Mouse (Mus musculus) kidney, adult 2 months (tissue): ENCODE data around the gene Slc47a1. TPM values are rescaled to one million over a fixed set of nuclear protein-coding genes. Genes with fewer than 3 reads are reported as not detected.

Source experiments
- DNase-seq: peaks from one replicate; pipeline ENCODE4 v3.0.0; 2021
- H3K27ac ChIP-seq: fragments of 200-500 bp; 2 replicates; pipeline ENCODE4 v1.5.1; 2012; ENCODE audit warnings: low read depth, low read length, control low read depth, inconsistent platforms; ENCODE audit not compliant: insufficient read depth
- H3K27me3 ChIP-seq: fragments of 200-500 bp; replicated peaks from 2 replicates; pipeline ENCODE4 v1.6.1; 2012; ENCODE audit warnings: mild to moderate bottlenecking, moderate library complexity, low read length, inconsistent platforms; ENCODE audit not compliant: control insufficient read depth, insufficient read depth
- H3K36me3 ChIP-seq: fragments of 200-500 bp; 2 replicates; pipeline ENCODE4 v1.6.1; 2012; ENCODE audit warnings: mild to moderate bottlenecking, moderate library complexity, low read length, inconsistent platforms; ENCODE audit not compliant: control insufficient read depth, insufficient read depth
- H3K4me1 ChIP-seq: fragments of 200-500 bp; 2 replicates; pipeline ENCODE4 v1.6.1; 2011; ENCODE audit warnings: low read length; ENCODE audit not compliant: control insufficient read depth, insufficient read depth
- H3K4me3 ChIP-seq: fragments of 200-500 bp; 2 replicates; pipeline ENCODE4 v1.5.1; 2011; ENCODE audit warnings: mild to moderate bottlenecking, low read depth, low read length, control low read depth; ENCODE audit not compliant: insufficient read depth
- CTCF ChIP-seq: fragments of 200-500 bp; conservative IDR thresholded peaks from 2 replicates; pipeline ENCODE4 v1.5.1; 2011; ENCODE audit warnings: low read depth, mild to moderate bottlenecking, control low read depth, low read length, moderate library complexity, mixed read lengths; ENCODE audit not compliant: insufficient read depth, insufficient read length
- POLR2A ChIP-seq: fragments of 200-500 bp; IDR thresholded peaks from one replicate; pipeline ENCODE4 v1.6.1; 2011; ENCODE audit warnings: low read depth, low read length, control low read depth
- WGBS: fragments of 180-500 bp; shearing (Covaris S2); methylation state at CpG from one replicate; pipeline ENCODE4 v1.1.7; 2018; 5-methylcytosine and 5-hydroxymethylcytosine counted together
- polyA plus RNA-seq: library from polyadenylated mRNA; depleted of rRNA; stranded (reverse); fragments of >200 nt; gene quantifications from 2 replicates; pipeline ENCODE4 v1.2.3, GENCODE M21; 2012

The Slc47a1 gene
- polyA plus RNA-seq, 1 experiment = 395 TPM

- Histone ChIP-seq H3K36me3 (no peaks in the 10 kb centered on the region), H3K4me3 (no peak overlapping the region), H3K27ac (peak overlapping the region; percentile 95), H3K27me3 (no peaks in the 10 kb centered on the region), H3K4me1 (peaks cover 4% of the 10 kb centered on the region; the same call in 1 of the 2 replicates)
- peak; percentile 81 for DNase-seq
- WGBS = 59% methylated on average over 4 of the region's 4 CpGs
- TF ChIP-seq POLR2A = no peak
- no peak for TF ChIP-seq CTCF
These were observed 506 bp upstream of the Slc47a1 start for GRCm38 (mm10) chr11:61378651-61379050.

DNA sequence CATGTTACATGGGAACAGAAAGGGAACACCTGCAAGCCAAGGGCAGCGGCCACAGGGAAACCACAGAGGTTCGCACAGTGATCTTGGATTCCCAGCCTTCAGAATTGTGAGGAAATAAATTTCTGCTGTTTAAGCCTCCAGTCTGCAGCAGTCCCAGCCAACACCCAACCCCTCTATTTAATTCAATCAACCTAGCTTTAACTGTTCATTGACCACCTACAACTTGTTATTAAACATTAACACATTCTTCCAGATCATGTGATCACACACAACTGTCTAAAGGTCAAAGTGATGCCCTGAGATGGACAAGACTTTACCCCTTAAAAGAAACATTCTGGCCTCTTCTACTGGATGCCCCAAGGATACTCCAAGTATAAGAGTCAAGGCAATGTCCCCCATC, 9.5 kb downstream of the Slc47a1 start:
- Histone ChIP-seq H3K4me1 (peaks cover 29% of the 10 kb centered on the region), H3K27me3 (no peaks in the 10 kb centered on the region), H3K4me3 (no peak overlapping the region), H3K36me3 (peaks cover 2% of the 10 kb centered on the region; the same call in 1 of the 2 replicates), H3K27ac (peak overlapping the region; percentile 81)
- no peak for TF ChIP-seq CTCF
- TF ChIP-seq POLR2A = no peak
- 66% methylated on average over 2 of the region's 2 CpGs for WGBS
- peak; percentile 91 for DNase-seq

- DNase-seq = no peak
- Histone ChIP-seq H3K4me1 (peaks cover 25% of the 10 kb centered on the region), H3K36me3 (peaks cover 2% of the 10 kb centered on the region; the same call in 1 of the 2 replicates), H3K27me3 (no peaks in the 10 kb centered on the region), H3K27ac (peak overlapping the region; percentile 42; the same call in 1 of the 2 replicates), H3K4me3 (no peak overlapping the region)
- no peak for TF ChIP-seq POLR2A
- TF ChIP-seq CTCF = no peak
- WGBS = 63% methylated on average over 9 of the region's 9 CpGs
These were observed 11.4 kb downstream of the Slc47a1 start for GRCm38 (mm10) chr11:61366517-61367273.

GRCm38 (mm10) chr11:61365938-61366337, 12.2 kb downstream of the Slc47a1 start:
- Histone ChIP-seq H3K27ac (no peak overlapping the region), H3K27me3 (no peaks in the 10 kb centered on the region), H3K4me1 (peaks cover 26% of the 10 kb centered on the region), H3K36me3 (peaks cover 2% of the 10 kb centered on the region; the same call in 1 of the 2 replicates), H3K4me3 (no peak overlapping the region)
- TF ChIP-seq CTCF (no peak), POLR2A (no peak)
- no peak for DNase-seq
- whole genome bisulfite sequencing = 64% methylated on average over 3 of the region's 3 CpGs

DNA sequence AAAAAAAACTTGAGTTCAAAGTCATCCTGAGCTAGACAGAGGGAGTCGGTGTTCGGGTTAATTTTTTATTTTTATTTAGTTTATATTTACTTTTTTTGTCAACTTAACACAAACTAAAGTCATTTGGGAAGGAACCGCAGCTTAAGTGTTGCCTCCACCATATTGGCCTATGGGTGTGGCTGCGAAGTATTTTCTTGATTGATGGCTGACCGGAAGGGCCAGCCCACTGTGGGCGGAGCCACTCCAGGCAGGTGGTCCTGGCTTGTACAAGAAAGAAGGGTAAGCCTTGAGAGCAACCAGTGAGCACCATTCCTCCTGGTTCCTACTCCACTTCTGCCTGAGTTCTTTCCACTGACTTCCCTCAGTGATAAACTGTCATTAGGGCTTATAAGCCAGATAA, 14.0 kb downstream of the Slc47a1 start:
- H3K27ac ChIP-seq = peak overlapping the region; percentile 74
- TF ChIP-seq CTCF (no peak), POLR2A (no peak)
- no peaks in the 10 kb centered on the region for H3K27me3 ChIP-seq
- H3K4me3 ChIP-seq = no peak overlapping the region
- WGBS = 68% methylated on average over 6 of the region's 6 CpGs
- H3K4me1 ChIP-seq = peaks cover 22% of the 10 kb centered on the region; the same call in 1 of the 2 replicates
- DNase-seq = peak; percentile 71
- no peaks in the 10 kb centered on the region; the same call in 1 of the 2 replicates for H3K36me3 ChIP-seq

DNA sequence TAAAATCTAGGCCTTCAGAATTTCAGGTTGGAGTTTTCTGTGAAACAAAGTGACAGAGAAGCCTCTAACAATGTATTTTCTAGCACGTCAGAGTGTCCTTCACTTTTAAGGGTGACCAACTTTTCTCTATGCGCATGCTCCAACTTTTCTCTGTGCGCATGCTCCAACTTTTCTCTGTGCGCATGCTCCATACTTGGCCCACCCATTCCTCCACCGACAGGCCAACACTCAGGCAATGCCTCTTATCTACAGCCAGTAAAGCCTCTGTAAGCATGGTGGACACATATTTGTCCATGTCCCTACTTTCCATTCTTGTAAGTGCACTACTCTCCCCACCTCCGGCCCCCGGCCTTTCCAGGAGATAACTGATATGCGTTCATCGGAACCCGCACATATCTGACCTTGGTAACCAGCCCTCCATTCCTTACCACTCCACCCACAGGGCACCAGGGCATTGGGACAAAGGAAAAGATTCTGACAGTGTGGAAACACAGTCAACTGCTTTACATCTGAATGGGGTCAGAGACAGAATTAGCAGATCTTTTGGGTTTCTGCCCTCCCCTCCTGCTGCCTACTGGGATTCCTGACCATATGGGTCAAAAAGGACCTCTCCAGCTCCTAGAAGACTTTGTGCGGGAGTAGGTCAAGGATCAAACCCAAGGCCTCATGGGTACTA, 16.5 kb downstream of the Slc47a1 start:
- no peak for TF ChIP-seq POLR2A
- no peak for TF ChIP-seq CTCF
- no peak for DNase-seq
- Histone ChIP-seq H3K27me3 (no peaks in the 10 kb centered on the region), H3K4me1 (peaks cover 19% of the 10 kb centered on the region; the same call in 1 of the 2 replicates), H3K36me3 (no peaks in the 10 kb centered on the region; the same call in 1 of the 2 replicates), H3K4me3 (no peak overlapping the region), H3K27ac (peak overlapping the region; percentile 69; the same call in 1 of the 2 replicates)
- WGBS = 85% methylated on average over 11 of the region's 11 CpGs

- Histone ChIP-seq H3K4me1 (peaks cover 42% of the 10 kb centered on the region; the same call in 1 of the 2 replicates), H3K27me3 (no peaks in the 10 kb centered on the region), H3K4me3 (no peak overlapping the region), H3K36me3 (no peaks in the 10 kb centered on the region; the same call in 1 of the 2 replicates), H3K27ac (peak overlapping the region; percentile 68)
- WGBS = 59% methylated on average over 9 of the region's 9 CpGs
- peak; percentile 83 for DNase-seq
- TF ChIP-seq POLR2A = no peak
- TF ChIP-seq CTCF = no peak
These were observed 21.5 kb downstream of the Slc47a1 start for GRCm38 (mm10) chr11:61356600-61356999.
